Mouse (Mus musculus) intestine, embryonic 14.5 days (tissue): ENCODE measurements around the gene Magee1. TPM values are rescaled to one million over a fixed set of nuclear protein-coding genes. Genes with fewer than 3 reads are reported as not detected.
"Not testable (repeated sequence)": the region's sequence is repeated elsewhere in the genome, so short reads cannot be mapped to it uniquely, and the experiment has no call there.

ENCODE experiments used
- ATAC-seq: fragments of 200-750 bp; cut with Nextera tagmentation; replicated peaks from 2 replicates; pipeline ENCODE4 v1.8.0; 2017; ENCODE audit warnings: low read depth, moderate number of reproducible peaks, moderate TSS enrichment, moderate library complexity; ENCODE audit not compliant: low FRiP score, low TSS enrichment
- DNase-seq: peaks from one replicate; pipeline ENCODE4 v3.0.0-alpha.2; 2018; ENCODE audit warnings: low spot score
- H3K27ac ChIP-seq: fragments of 300-500 bp; sonication (generic); 2 replicates; pipeline ENCODE4 v1.5.1; 2014; ENCODE audit warnings: low read depth, mild to moderate bottlenecking, control low read depth
- H3K27me3 ChIP-seq: fragments of 300-500 bp; sonication (generic); replicated peaks from 2 replicates; pipeline ENCODE4 v1.6.1; 2014; ENCODE audit warnings: low read length, control low read depth; ENCODE audit not compliant: control insufficient read depth, insufficient read depth
- H3K36me3 ChIP-seq: fragments of 300-500 bp; sonication (generic); 2 replicates; pipeline ENCODE4 v1.6.1; 2014; ENCODE audit warnings: low read length, control low read depth; ENCODE audit not compliant: control insufficient read depth, insufficient read depth
- H3K4me1 ChIP-seq: fragments of 300-500 bp; sonication (generic); replicated peaks from 2 replicates; pipeline ENCODE4 v1.6.1; 2014; ENCODE audit warnings: low read length, control low read depth, mixed read lengths; ENCODE audit not compliant: control insufficient read depth, insufficient read depth
- H3K4me2 ChIP-seq: fragments of 300-500 bp; sonication (generic); 2 replicates; pipeline ENCODE4 v1.6.1; 2014; ENCODE audit warnings: low read length
- H3K4me3 ChIP-seq: fragments of 300-500 bp; sonication (generic); 2 replicates; pipeline ENCODE4 v1.5.1; 2014; ENCODE audit warnings: low read depth, low read length, control low read depth, mixed read lengths
- H3K9ac ChIP-seq: fragments of 300-500 bp; sonication (generic); 2 replicates; pipeline ENCODE4 v1.6.1; 2014; ENCODE audit warnings: mild to moderate bottlenecking, low read length
- H3K9me3 ChIP-seq: fragments of 300-500 bp; sonication (generic); 2 replicates; pipeline ENCODE4 v1.6.1; 2016; ENCODE audit warnings: low read length, control low read depth; ENCODE audit not compliant: control insufficient read depth
- WGBS: fragments of 180-500 bp; shearing (Covaris S2); extraction: QIAGEN DNeasy Blood & Tissue Kit; methylation state at CpG from one replicate; pipeline ENCODE4 v1.1.7; 2014; 5-methylcytosine and 5-hydroxymethylcytosine counted together
- polyA plus RNA-seq: library from polyadenylated mRNA; unstranded; fragments of >200 nt; fragmentation: Nextera tagmentation; extraction: Ambion mirVana; gene quantifications from 2 replicates; pipeline ENCODE4 v1.2.1, GENCODE M21; 2014

Magee1 gene
- 11.7 and 13.3 TPM in 2 replicates for polyA plus RNA-seq

DNA sequence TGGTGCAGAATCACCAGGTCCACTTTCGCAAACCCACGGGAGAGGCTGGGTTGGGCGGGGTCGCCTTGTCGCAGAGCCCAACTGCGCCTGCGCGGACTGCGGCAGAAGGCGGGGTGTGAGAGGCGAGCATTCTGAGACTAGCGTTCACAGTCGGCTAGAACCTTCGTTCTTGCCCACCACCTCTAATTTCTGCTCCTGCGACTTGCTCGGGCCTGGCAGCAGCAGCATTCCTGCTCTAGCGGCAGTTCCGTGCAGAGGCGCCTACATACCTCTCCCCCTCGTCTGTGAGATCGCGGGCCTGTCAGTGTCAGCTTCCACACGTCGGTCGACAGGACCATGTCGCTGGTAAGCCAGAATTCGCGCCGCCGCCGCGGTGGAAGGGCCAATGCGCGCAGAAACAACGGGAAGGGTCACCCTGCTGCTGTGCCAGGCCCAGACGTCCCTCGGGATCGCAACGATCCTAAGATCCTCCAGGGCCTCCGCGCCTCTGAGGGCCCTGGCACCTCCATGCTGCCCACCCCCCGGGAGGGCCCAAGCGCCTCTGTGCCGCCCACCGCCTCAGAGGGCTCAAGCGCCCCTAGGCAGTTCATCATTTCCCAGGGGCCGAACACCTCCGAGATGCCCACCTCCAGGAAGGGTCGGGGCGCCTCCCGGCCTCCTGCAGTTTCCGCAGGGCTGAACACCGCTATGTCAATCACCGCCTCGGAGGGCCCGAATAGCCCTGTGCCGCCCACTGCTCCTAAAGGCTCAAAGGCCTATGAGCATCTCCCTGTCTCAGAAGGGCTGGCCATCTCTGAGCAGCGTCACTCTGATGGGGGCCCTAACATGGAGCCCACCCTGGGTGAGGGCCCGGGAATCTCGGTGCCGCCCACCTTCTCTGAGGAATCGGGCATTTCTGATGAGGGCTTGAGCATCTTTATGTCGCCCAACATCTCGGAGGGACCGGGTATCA, at the start of gene Magee1:
Gene Magee1, plus strand, starts transcription at position 104 of the 952 bp plus-strand sequence.
- 7% methylated on average over 64 of the region's 65 CpGs for whole genome bisulfite sequencing
- H3K4me1 ChIP-seq = no peaks in the 10 kb centered on the region
- H3K36me3 ChIP-seq = no peaks in the 10 kb centered on the region
- DNase-seq (peak; percentile 74), ATAC-seq (peak; percentile 59)
- peak within 1 kb of the TSS; percentile 58 for H3K4me2 ChIP-seq
- H3K9me3 ChIP-seq = no peaks in the 10 kb centered on the region
- peak within 1 kb of the TSS; percentile 37 for H3K4me3 ChIP-seq
- H3K27ac ChIP-seq = no peak within 1 kb of the TSS
- H3K9ac ChIP-seq = peak within 1 kb of the TSS; percentile 42
- H3K27me3 ChIP-seq = peaks cover 10% of the 10 kb centered on the region; the same call in 1 of the 2 replicates

DNA sequence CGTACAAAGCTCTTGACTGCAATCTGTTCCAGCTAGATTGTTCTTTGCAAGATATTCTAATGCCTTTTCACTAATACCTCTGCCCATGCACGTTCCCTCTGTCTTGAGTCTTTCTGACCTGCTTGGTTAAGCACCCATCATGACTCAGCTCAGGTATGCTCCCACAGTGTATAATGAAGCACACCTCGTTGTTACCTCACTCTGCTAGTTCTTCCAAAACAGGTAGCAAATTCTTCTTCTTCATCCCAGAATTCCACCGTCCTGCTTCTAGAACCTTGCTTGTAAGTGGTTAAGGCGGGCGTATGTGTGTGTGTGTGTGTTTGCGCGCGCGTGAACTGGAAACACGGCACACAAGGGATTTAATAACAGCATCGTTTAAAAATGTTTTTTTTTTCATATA, 41.0 kb upstream of the Magee1 start:
- DNase-seq = no peak
- peaks cover 23% of the 10 kb centered on the region for H3K36me3 ChIP-seq
- H3K27ac ChIP-seq = no peak overlapping the region
- no peaks in the 10 kb centered on the region for H3K27me3 ChIP-seq
- ATAC-seq = peak; percentile 69
- peak overlapping the region; percentile 42 for H3K9ac ChIP-seq
- H3K4me3 ChIP-seq = peak overlapping the region; percentile 55
- peak overlapping the region; percentile 60 for H3K4me2 ChIP-seq
- H3K9me3 ChIP-seq = no peaks in the 10 kb centered on the region
- no peaks in the 10 kb centered on the region for H3K4me1 ChIP-seq
- WGBS = 5% methylated on average over 12 of the region's 12 CpGs

DNA sequence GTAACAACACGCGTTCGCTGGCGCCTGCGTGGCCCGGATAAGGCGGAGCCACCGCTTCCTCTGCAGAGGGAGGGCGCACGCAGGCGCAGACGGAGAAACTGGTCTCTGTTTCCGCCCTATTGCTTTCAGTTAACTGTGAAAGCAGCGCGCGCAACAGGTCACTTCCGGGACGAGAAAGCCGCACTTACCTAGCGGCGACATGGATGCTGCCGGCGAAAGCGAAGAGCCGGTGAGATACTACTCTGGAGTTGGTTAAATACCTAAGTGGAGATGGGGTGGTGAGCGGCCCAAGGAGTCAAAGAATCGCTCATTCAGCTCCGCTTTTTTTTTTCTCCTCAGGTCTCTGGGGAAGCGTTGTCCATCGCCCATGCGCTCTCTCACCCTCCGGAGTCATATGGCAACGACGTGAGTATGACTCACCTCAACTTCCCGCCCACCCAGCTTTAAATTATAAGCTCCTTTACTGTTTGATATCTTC, 40.5 kb upstream of the Magee1 start, which contains the start of gene Pbdc1:
Gene Pbdc1, plus strand, starts transcription at position 142 of the 478 bp plus-strand sequence.
- ATAC-seq (peak; percentile 95), DNase-seq (peak; percentile 88)
- H3K9ac ChIP-seq = peak within 1 kb of the TSS; percentile 58
- no peaks in the 10 kb centered on the region for H3K27me3 ChIP-seq
- H3K36me3 ChIP-seq = peaks cover 25% of the 10 kb centered on the region
- peak within 1 kb of the TSS; percentile 55 for H3K4me3 ChIP-seq
- H3K4me1 ChIP-seq = no peaks in the 10 kb centered on the region
- no peaks in the 10 kb centered on the region for H3K9me3 ChIP-seq
- 1% methylated on average over 35 of the region's 35 CpGs for WGBS
- H3K27ac ChIP-seq = peak within 1 kb of the TSS; percentile 57; the same call in 1 of the 2 replicates
- H3K4me2 ChIP-seq = peak within 1 kb of the TSS; percentile 64

DNA sequence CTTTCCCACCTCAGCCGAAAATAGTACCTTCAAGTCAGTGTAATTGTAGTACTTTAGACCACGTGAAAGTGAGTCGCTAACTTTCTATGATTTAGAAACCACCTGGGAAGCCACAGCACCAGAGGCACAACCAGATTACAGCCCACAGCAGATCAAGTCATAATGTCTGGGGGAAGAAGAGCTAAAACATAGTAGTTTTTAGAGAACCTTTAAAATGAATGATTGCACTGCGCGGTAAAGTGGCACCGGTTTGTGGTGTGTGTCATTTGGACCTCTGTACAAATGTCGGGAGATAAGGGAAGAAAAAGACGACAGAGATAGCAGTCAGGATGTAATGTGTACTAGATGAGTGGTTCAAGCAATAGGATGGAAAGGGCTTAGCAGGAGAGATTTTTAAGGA, 40.1 kb upstream of the Magee1 start:
- Histone ChIP-seq H3K4me2 (peak overlapping the region; percentile 64), H3K27ac (peak overlapping the region; percentile 57; the same call in 1 of the 2 replicates), H3K36me3 (peaks cover 25% of the 10 kb centered on the region), H3K9ac (peak overlapping the region; percentile 58), H3K9me3 (no peaks in the 10 kb centered on the region), H3K4me3 (peak overlapping the region; percentile 55), H3K4me1 (no peaks in the 10 kb centered on the region), H3K27me3 (no peaks in the 10 kb centered on the region)
- DNase-seq = peak; percentile 48
- ATAC-seq = peak; percentile 55
- WGBS = 5% methylated on average over 8 of the region's 8 CpGs

DNA sequence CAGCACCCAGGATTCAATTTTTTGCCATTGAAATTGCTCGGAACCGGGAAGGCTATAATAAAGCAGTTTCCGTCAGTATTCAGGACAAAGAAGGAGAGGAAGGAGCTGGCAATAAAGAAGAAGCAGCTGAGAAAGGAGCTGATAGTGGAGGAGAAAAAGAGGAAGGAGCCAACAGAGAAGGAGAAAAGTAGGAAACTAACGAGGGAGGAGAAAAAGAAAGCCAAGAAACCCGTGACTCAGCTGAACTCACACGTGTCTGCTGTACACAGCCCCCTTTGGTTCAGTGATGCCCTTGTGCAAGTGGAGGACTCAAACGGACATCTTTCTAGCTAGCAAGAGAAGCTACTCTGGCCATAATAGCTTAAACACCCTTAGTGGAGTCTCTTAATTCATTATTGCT, 37.2 kb upstream of the Magee1 start:
- not testable (repeated sequence) for H3K4me1 ChIP-seq, ATAC-seq, H3K9ac ChIP-seq, H3K27me3 ChIP-seq, H3K4me2 ChIP-seq, H3K9me3 ChIP-seq, DNase-seq, H3K27ac ChIP-seq, H3K4me3 ChIP-seq
- whole genome bisulfite sequencing = 82% methylated on average over 7 of the region's 7 CpGs
- peaks cover 25% of the 10 kb centered on the region for H3K36me3 ChIP-seq

DNA sequence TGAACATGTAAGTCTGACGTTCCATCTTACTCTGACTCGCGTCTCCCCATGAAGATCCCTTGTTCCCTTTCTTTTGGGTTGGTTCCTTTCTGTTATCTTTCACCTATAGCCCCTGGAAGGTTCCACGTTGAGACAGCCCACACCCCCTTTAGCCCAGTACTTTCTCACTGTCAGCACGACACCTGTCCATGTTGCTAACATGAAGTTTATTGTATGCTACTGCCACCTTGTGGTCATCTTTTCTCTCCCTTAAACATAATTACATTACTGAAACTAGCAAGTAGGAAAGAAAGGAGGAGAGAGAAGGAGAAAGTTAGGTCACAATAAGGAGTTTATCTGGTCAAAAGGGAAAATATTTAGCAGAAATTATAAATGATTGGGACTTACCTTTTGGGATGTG, 16.0 kb upstream of the Magee1 start:
- no peak overlapping the region for H3K9ac ChIP-seq
- peak; percentile 53 for DNase-seq
- no peak overlapping the region for H3K27ac ChIP-seq
- no peaks in the 10 kb centered on the region for H3K36me3 ChIP-seq
- H3K4me2 ChIP-seq = no peak overlapping the region
- 52% methylated on average over 5 of the region's 5 CpGs for WGBS
- no peak for ATAC-seq
- no peak overlapping the region for H3K4me3 ChIP-seq
- no peaks in the 10 kb centered on the region for H3K27me3 ChIP-seq
- no peaks in the 10 kb centered on the region for H3K9me3 ChIP-seq
- no peaks in the 10 kb centered on the region for H3K4me1 ChIP-seq

DNA sequence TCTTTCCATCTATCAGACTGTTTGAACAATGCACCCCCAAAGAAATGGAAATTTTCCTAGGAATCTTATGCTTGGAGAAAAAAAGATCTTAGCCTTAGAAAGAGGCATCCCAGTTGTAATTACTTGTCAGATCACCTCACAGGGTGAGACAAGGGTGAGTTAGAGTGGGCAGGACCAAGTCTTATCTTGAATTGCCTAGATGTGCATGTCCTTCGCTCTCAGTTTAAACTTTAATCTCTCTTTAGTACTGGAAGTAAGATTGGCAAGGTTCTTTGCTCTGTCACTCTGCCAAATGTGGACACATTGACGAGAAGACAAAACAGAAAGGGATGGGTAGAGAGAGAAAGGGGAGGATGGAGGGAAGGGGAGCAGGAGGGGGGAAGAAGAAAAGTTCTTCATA, 5.2 kb upstream of the Magee1 start:
- 67% methylated on average over 2 of the region's 2 CpGs for WGBS
- Histone ChIP-seq H3K27me3 (peaks cover 10% of the 10 kb centered on the region; the same call in 1 of the 2 replicates), H3K4me2 (no peak overlapping the region)

DNA sequence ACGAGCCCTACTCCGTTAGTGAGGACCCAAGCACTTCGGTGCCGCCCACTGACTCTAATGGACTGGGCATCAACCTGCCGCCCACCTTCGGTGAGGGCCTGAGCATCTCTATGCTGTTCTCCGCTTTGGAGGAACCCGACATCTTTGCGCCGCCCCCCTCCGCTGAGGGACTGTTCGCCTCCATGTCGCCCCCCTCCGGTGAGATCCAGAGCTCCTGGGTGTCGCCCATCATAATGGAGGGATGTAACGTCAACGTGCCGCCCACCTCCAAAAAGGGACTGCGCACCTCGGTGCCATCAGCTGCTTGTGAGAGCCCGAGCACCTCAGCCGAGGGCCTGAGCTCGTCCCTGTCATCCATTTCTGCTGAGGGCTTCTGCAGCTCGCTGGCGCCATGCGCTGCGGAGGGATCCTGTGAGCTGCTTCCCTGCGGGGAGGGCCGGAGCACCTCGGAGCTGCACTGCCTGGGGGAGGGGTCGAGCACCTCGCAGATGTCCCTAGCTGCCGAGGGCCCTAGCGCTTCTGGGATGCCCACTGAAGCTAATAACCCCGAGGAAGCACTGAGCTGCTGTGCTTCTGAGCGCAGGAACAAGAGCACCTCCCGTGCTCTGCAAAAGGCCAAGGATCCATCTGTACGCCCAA, 1.2 kb downstream of the Magee1 start:
- DNase-seq = peak; percentile 83
- 14% methylated on average over 37 of the region's 38 CpGs for WGBS
- peak; percentile 62 for ATAC-seq

More for the DNA sequence above, 5.2 kb upstream of the Magee1 start:
- Histone ChIP-seq H3K4me1 (no peaks in the 10 kb centered on the region), H3K27ac (no peak overlapping the region), H3K4me3 (no peak overlapping the region), H3K9ac (no peak overlapping the region), H3K9me3 (no peaks in the 10 kb centered on the region), H3K36me3 (no peaks in the 10 kb centered on the region)
- ATAC-seq = no peak
- no peak for DNase-seq

More for the DNA sequence above, 1.2 kb downstream of the Magee1 start:
- Histone ChIP-seq H3K4me3 (peak overlapping the region; percentile 37), H3K4me1 (no peaks in the 10 kb centered on the region), H3K27ac (no peak overlapping the region), H3K36me3 (no peaks in the 10 kb centered on the region), H3K9ac (peak overlapping the region; percentile 42), H3K27me3 (peaks cover 10% of the 10 kb centered on the region; the same call in 1 of the 2 replicates), H3K4me2 (peak overlapping the region; percentile 58), H3K9me3 (no peaks in the 10 kb centered on the region)
